Mouse (Mus musculus) hindbrain, embryonic 15.5 days (tissue): ENCODE measurements around the gene Rsph1. TPM values are rescaled to one million over a fixed set of nuclear protein-coding genes. Genes with fewer than 3 reads are reported as not detected.
"Not testable (repeated sequence)": the region's sequence is repeated elsewhere in the genome, so short reads cannot be mapped to it uniquely, and the experiment has no call there.

Experiments used
- ATAC-seq: fragments of 200-750 bp; cut with Nextera tagmentation; 2 replicates; pipeline ENCODE4 v1.8.0; 2017; ENCODE audit warnings: low read depth, moderate number of reproducible peaks, moderate TSS enrichment; ENCODE audit not compliant: low FRiP score
- H3K27ac ChIP-seq: fragments of 300-500 bp; sonication (generic); replicated peaks from 2 replicates; pipeline ENCODE4 v1.5.1; 2015; ENCODE audit warnings: mild to moderate bottlenecking, inconsistent platforms
- H3K27me3 ChIP-seq: fragments of 300-500 bp; sonication (generic); 2 replicates; pipeline ENCODE4 v1.6.1; 2015; ENCODE audit warnings: control low read depth, inconsistent platforms
- H3K36me3 ChIP-seq: fragments of 300-500 bp; sonication (generic); 2 replicates; pipeline ENCODE4 v1.6.1; 2015; ENCODE audit warnings: control low read depth, inconsistent platforms
- H3K4me1 ChIP-seq: fragments of 300-500 bp; sonication (generic); replicated peaks from 2 replicates; pipeline ENCODE4 v1.6.1; 2015; ENCODE audit warnings: control low read depth, inconsistent platforms
- H3K4me2 ChIP-seq: fragments of 300-500 bp; sonication (generic); 2 replicates; pipeline ENCODE4 v1.6.1; 2015; ENCODE audit warnings: moderate library complexity, mild to moderate bottlenecking, inconsistent platforms
- H3K4me3 ChIP-seq: fragments of 300-500 bp; sonication (generic); 2 replicates; pipeline ENCODE4 v1.5.1; 2015; ENCODE audit warnings: mild to moderate bottlenecking, inconsistent platforms
- H3K9ac ChIP-seq: fragments of 300-500 bp; sonication (generic); 2 replicates; pipeline ENCODE4 v1.6.1; 2015; ENCODE audit warnings: inconsistent platforms
- H3K9me3 ChIP-seq: fragments of 300-500 bp; sonication (generic); 2 replicates; pipeline ENCODE4 v1.6.1; 2016; ENCODE audit warnings: control low read depth, inconsistent platforms
- WGBS: fragments of 180-500 bp; shearing (Covaris S2); methylation state at CpG from one replicate; pipeline ENCODE4 v1.1.7; 2015; 5-methylcytosine and 5-hydroxymethylcytosine counted together
- polyA plus RNA-seq: library from polyadenylated mRNA; unstranded; fragments of >200 nt; fragmentation: Nextera tagmentation; extraction: Ambion mirVana; gene quantifications from 2 replicates; pipeline ENCODE4 v1.2.1, GENCODE M21; 2015

Rsph1 gene
- polyA plus RNA-seq, 1 experiment from 2014 or later = 7.5 TPM

DNA sequence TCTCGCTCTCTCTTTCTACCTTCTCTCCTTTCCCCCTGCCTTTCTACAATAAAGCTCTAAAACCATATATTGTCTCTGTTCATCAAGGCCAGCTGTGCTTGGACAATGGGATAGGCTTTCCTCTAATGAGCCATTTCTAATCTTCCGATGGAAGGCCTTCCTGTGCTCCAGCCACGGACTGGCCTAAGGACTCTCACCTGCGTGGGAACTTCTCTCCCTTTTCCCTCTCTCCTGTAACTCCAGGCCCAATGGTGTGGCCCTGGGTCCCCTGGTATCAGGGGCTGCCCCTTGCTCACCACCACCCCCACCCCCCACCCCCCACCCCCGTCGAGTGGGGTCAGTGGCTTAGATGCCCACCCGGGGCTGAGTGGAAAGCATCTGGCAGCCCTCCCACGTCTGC is 6.4 kb downstream of the Rsph1 start:
- H3K9ac ChIP-seq, H3K27ac ChIP-seq, H3K4me1 ChIP-seq, ATAC-seq, H3K9me3 ChIP-seq, H3K4me3 ChIP-seq, H3K4me2 ChIP-seq, H3K36me3 ChIP-seq, H3K27me3 ChIP-seq: not testable (repeated sequence)
- WGBS = 86% methylated on average over 8 of the region's 8 CpGs

DNA sequence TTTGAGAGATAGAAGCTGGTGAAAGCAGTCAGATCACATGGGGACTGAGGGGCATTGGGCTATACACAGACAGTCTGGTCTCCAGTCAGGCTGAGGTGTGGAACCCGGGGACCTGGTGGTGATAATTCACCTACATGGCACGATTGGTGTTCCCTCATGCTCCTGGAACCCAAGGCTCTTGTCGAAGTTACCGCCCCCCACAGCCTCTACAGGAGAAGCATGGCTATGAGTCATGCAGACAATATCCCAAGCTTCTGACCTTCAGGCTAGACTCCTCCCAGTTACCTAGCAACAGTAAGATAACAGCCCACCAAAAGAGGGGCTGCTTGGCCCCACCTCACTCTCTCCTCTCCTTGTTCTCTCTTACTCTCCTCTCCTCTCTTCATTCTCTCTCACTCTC is 6.9 kb downstream of the Rsph1 start:
- Histone ChIP-seq H3K9ac (no peak overlapping the region), H3K27me3 (0 out of 2 replicates have a peak, but pooled peaks cover 2% of the 10 kb centered on the region), H3K4me1 (no peaks in the 10 kb centered on the region), H3K36me3 (no peaks in the 10 kb centered on the region), H3K9me3 (no peaks in the 10 kb centered on the region), H3K4me2 (no peak overlapping the region), H3K27ac (no peak overlapping the region), H3K4me3 (no peak overlapping the region)
- ATAC-seq = no peak
- WGBS = 91% methylated on average over 4 of the region's 4 CpGs

DNA sequence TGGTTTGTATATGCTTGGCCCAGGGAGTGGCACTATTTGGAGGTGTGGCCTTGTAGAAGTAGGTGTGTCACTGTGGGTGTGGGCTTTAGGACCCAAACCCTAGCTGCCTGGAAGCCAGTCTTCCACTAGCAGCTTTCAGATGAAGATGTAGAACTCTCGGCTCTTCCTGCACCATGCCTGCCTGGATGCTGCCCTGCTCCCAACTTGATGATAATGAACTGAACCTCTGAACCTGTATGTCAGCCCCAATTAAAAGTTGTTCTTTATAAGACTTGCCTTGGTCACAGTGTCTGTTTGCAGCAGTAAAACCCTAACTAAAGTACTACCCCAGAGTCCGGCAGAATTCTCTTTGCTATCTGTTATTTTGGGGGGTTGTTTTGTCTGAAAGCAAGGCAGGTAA is 7.4 kb downstream of the Rsph1 start:
- 89% methylated on average over 2 of the region's 2 CpGs for WGBS
- 0 out of 2 replicates have a peak, but pooled peaks cover 2% of the 10 kb centered on the region for H3K27me3 ChIP-seq
- no peaks in the 10 kb centered on the region for H3K36me3 ChIP-seq
- no peak overlapping the region for H3K9ac ChIP-seq
- H3K9me3 ChIP-seq = no peaks in the 10 kb centered on the region
- no peak overlapping the region for H3K27ac ChIP-seq
- H3K4me2 ChIP-seq = no peak overlapping the region
- H3K4me3 ChIP-seq = no peak overlapping the region
- H3K4me1 ChIP-seq = no peaks in the 10 kb centered on the region
- no peak for ATAC-seq

DNA sequence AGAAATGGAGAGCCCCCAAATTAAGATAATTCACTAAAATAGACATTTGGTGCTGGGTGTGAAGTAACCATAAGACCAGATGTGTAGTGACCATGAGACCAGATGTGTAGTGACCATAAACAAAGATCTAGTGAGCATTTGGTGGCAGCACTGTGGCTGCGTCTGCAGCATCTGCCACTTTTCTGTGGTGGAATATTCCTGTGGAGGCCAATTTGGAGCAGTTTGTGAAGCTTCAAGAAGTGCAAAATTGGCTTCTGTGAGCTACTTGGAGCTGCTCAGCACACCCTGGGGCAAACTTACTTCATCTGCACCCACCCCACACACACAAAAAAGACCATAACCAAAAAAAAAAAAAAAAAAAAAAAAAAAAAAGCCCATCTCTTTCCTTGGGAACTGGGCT is 9.2 kb downstream of the Rsph1 start:
- no peak overlapping the region for H3K9ac ChIP-seq
- 80% methylated on average over 1 of the region's 1 CpGs for WGBS
- H3K4me3 ChIP-seq = no peak overlapping the region
- H3K27me3 ChIP-seq = 0 out of 2 replicates have a peak, but pooled peaks cover 2% of the 10 kb centered on the region
- H3K9me3 ChIP-seq = no peaks in the 10 kb centered on the region
- no peaks in the 10 kb centered on the region for H3K4me1 ChIP-seq
- H3K36me3 ChIP-seq = no peaks in the 10 kb centered on the region
- no peak for ATAC-seq
- no peak overlapping the region for H3K27ac ChIP-seq
- no peak overlapping the region for H3K4me2 ChIP-seq

DNA sequence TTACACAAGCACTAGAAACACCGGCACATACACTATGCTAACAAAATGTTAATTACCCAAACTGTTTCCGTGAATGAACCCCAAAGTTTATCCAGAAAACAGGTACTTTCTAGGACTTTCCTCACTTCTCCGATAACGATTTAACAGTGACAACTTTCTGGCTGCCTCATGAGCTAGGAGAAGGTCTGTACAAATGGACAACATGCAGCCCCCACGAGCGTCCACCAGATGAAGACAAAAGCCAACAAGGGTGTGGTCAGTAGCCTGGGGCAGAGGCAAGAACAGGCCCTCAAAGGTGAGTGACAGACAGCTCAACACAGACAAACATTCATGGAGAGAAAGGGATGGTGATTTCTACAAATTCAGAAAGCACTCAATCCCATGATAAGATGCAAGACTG is 9.6 kb downstream of the Rsph1 start:
- no peak overlapping the region for H3K4me2 ChIP-seq
- no peaks in the 10 kb centered on the region for H3K9me3 ChIP-seq
- ATAC-seq = no peak
- 87% methylated on average over 6 of the region's 6 CpGs for WGBS
- H3K9ac ChIP-seq = no peak overlapping the region
- H3K4me3 ChIP-seq = no peak overlapping the region
- H3K27ac ChIP-seq = no peak overlapping the region
- H3K4me1 ChIP-seq = 0 out of 2 replicates have a peak, but pooled peaks cover 3% of the 10 kb centered on the region
- H3K36me3 ChIP-seq = no peaks in the 10 kb centered on the region
- 0 out of 2 replicates have a peak, but pooled peaks cover under 1% of the 10 kb centered on the region for H3K27me3 ChIP-seq

DNA sequence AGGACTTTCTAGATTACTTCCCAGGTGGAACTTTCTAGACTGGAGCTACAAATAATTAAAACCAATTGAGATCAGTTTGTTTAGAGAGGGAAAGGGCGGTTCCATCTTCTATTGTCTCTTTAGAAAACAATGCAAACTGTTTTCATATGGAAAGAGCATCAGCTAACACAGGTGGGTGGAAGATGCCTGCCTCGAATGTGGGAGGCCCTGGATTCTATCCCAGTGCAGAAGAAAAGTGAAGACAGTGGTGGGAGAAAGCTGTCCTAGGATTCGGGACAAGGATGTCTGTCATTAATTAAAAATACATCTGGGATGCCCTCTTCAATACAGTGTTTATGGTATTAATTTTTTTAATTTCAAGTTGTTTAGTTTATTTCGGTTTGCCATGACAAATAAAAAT is 10.0 kb downstream of the Rsph1 start:
- 83% methylated on average over 4 of the region's 4 CpGs for WGBS
- no peak for ATAC-seq
- H3K9ac ChIP-seq = no peak overlapping the region

DNA sequence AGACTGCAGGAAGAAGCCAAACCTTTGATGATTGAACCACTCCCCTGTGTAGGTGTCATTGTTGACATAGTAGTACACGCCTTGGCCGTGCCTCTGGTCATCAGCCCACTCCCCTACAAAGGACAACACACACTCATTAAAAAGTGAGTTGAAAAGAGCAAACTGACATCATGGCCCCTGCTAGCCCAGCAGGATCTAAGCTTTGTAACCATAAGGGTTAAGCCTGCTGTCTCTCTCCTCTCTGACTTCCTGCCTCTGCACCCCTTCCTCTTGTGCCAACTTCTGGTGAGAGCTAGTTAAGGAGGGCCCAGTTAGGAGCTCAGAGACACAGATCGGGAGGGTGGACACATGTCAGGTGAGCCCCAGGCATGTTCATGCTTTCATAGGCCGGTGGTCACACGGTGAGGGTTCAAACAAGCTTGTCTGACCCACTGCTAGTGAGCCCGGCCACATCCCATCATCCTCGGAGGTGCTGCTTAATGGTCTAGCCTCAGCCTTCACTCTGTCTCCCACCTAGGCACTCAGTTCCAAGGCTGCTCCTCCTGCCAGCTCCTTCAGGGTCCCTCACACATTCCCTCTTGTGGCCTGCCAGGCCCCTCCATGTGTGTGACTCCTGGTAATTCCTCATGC is 10.7 kb downstream of the Rsph1 start:
- no peak overlapping the region for H3K27ac ChIP-seq
- H3K4me3 ChIP-seq = no peak overlapping the region
- H3K36me3 ChIP-seq = no peaks in the 10 kb centered on the region
- no peaks in the 10 kb centered on the region for H3K27me3 ChIP-seq
- H3K9me3 ChIP-seq = no peaks in the 10 kb centered on the region
- 87% methylated on average over 7 of the region's 7 CpGs for WGBS
- 0 out of 2 replicates have a peak, but pooled peaks cover 4% of the 10 kb centered on the region for H3K4me1 ChIP-seq
- no peak overlapping the region for H3K4me2 ChIP-seq
- ATAC-seq = no peak
- H3K9ac ChIP-seq = no peak overlapping the region

More for the DNA sequence above, 10.0 kb downstream of the Rsph1 start:
- Histone ChIP-seq H3K27ac (no peak overlapping the region), H3K4me1 (0 out of 2 replicates have a peak, but pooled peaks cover 4% of the 10 kb centered on the region), H3K9me3 (no peaks in the 10 kb centered on the region), H3K27me3 (no peaks in the 10 kb centered on the region), H3K36me3 (no peaks in the 10 kb centered on the region), H3K4me3 (no peak overlapping the region), H3K4me2 (no peak overlapping the region)

DNA sequence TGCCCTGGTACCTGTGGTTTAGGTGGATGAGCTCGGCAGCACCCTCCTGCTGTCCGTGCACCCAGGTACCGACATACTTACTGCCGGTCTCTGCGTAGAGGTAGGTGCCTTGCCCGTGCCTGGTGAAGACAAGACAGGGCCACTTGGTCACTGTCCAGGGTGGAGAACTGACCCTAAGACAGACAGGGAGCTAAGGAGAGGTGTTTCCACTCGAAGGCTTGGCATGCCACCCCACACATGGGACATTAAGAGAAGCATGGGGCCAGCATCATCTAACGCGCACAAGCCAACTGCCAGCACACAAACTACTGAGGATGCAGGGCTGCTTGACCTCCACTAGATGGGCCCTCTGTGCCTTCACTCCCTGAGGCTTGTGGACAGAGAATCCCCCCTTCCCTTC is 11.4 kb downstream of the Rsph1 start:
- Histone ChIP-seq H3K4me3 (no peak overlapping the region), H3K4me1 (0 out of 2 replicates have a peak, but pooled peaks cover 4% of the 10 kb centered on the region), H3K9me3 (no peaks in the 10 kb centered on the region), H3K36me3 (no peaks in the 10 kb centered on the region), H3K9ac (no peak overlapping the region), H3K27me3 (no peaks in the 10 kb centered on the region), H3K27ac (no peak overlapping the region), H3K4me2 (no peak overlapping the region)
- WGBS = 89% methylated on average over 9 of the region's 9 CpGs
- no peak for ATAC-seq

DNA sequence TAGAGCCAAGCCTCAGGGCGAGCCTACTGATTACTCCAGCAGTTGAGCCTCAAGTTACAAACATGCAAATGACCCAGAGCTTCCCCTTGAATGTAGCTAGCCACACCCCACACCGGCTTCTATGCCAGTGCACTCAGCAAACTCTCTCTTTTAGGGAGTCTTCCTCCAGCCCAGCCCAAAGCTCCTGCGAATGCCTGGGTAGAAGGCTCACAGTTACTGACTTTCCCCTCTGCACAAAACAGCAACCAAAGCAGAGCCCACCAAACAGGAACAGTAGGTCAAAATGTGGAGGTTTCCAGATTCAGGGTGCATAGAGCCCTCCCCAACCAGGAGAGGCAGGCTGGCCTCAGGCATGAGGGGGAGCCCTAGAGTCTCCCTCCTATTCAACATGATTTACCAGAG is 12.0 kb downstream of the Rsph1 start:
- Histone ChIP-seq H3K9me3 (no peaks in the 10 kb centered on the region), H3K4me3 (no peak overlapping the region), H3K27me3 (no peaks in the 10 kb centered on the region), H3K36me3 (no peaks in the 10 kb centered on the region), H3K4me2 (no peak overlapping the region), H3K4me1 (0 out of 2 replicates have a peak, but pooled peaks cover 4% of the 10 kb centered on the region), H3K27ac (no peak overlapping the region), H3K9ac (no peak overlapping the region)
- no peak for ATAC-seq
- WGBS = 26% methylated on average over 3 of the region's 3 CpGs

DNA sequence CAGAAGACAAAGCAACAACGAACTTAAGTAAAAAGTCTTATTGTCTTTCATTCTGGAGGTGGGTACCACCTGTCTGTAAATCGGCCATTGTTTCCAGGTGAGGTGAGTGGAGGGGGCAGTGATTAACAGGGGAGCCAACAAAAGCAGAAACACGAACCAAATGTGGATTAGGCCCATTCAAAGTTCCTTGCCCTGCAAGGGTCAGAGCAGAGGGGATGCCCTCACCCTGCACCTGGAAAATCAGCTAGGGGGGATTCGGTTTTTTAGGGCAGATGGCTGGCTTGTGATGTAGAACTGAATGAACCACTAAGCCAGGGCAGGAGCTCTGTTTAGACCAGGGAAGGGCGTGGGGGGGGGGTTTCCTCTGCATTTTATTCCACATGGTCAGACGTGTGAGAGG is 12.8 kb downstream of the Rsph1 start:
- no peak for ATAC-seq
- H3K27me3 ChIP-seq = no peaks in the 10 kb centered on the region
- H3K9ac ChIP-seq = no peak overlapping the region
- H3K9me3 ChIP-seq = no peaks in the 10 kb centered on the region
- H3K4me1 ChIP-seq = 0 out of 2 replicates have a peak, but pooled peaks cover 4% of the 10 kb centered on the region
- no peaks in the 10 kb centered on the region for H3K36me3 ChIP-seq
- H3K27ac ChIP-seq = no peak overlapping the region
- H3K4me3 ChIP-seq = no peak overlapping the region
- 55% methylated on average over 6 of the region's 6 CpGs for WGBS
- no peak overlapping the region for H3K4me2 ChIP-seq

DNA sequence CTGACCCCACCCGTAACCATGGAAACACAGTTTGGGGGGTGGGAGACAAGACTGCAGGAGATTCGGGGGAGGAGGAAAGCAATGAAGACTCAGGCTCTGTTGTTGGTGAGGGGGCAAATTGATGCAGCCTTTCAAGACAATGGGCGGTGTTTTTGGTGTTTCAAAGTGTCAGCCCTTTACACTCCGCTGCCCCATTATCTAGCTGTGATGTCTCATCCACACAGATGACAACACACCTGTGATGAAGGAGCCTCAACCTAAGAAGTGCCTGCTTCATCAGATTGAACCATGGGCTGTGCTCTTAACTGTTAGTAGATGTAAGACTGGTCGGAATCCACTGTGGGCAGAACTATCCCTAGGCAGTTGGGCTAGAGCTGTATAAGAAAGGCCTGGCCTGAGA is 13.4 kb downstream of the Rsph1 start:
- H3K27me3 ChIP-seq = no peaks in the 10 kb centered on the region
- no peak overlapping the region for H3K27ac ChIP-seq
- 0 out of 2 replicates have a peak, but pooled peaks cover 4% of the 10 kb centered on the region for H3K4me1 ChIP-seq
- no peak overlapping the region for H3K4me3 ChIP-seq
- no peaks in the 10 kb centered on the region for H3K9me3 ChIP-seq
- H3K4me2 ChIP-seq = no peak overlapping the region
- H3K9ac ChIP-seq = no peak overlapping the region
- 82% methylated on average over 5 of the region's 5 CpGs for WGBS
- H3K36me3 ChIP-seq = no peaks in the 10 kb centered on the region
- ATAC-seq = no peak

DNA sequence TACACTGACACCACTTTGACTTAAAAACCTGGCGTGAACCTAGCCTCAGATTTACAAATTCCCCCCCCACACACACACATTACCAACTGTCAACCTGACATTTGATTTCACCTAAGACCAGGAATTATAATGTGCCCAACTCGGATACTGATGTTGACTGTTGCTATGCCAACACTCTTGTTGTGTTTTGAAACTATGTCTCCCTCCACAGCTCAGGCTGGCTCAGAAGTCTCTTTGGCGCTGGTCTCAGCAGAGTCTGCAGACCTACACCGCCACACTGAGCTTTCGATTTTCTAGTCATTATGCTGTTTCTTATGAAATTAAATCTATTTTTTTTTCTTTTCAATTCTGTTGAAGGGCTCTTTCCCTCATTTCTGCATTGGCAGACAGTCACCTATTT is 14.5 kb downstream of the Rsph1 start:
- ATAC-seq = no peak
- WGBS = 52% methylated on average over 5 of the region's 5 CpGs
- no peak overlapping the region for H3K9ac ChIP-seq

DNA sequence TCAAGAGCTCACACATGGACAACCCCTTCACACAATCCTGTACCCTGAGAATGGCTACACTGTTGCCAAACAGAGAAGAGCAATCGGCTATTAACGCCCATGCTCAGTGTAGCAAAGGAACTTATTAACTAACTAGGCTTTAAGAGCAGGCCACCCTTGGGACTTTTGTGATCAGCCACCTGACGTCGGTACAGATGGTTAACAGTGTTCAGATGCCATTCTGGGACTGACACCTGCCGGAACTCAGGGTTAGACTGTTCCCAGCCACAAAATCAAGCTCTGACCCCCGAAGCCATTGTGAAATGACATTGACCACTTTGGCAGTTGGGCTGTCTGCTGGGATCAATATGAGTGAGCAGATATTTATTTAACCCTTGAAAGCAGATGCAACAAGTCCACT is 15.8 kb downstream of the Rsph1 start:
- Histone ChIP-seq H3K4me2 (no peak overlapping the region), H3K36me3 (no peaks in the 10 kb centered on the region), H3K9me3 (no peaks in the 10 kb centered on the region), H3K27ac (no peak overlapping the region), H3K9ac (no peak overlapping the region), H3K27me3 (no peaks in the 10 kb centered on the region), H3K4me3 (no peak overlapping the region), H3K4me1 (0 out of 2 replicates have a peak, but pooled peaks cover 4% of the 10 kb centered on the region)
- WGBS = 78% methylated on average over 6 of the region's 6 CpGs
- ATAC-seq = no peak

More for the DNA sequence above, 14.5 kb downstream of the Rsph1 start:
- H3K4me3 ChIP-seq = no peak overlapping the region
- H3K9me3 ChIP-seq = no peaks in the 10 kb centered on the region
- H3K4me1 ChIP-seq = 0 out of 2 replicates have a peak, but pooled peaks cover 4% of the 10 kb centered on the region
- H3K36me3 ChIP-seq = no peaks in the 10 kb centered on the region
- no peaks in the 10 kb centered on the region for H3K27me3 ChIP-seq
- no peak overlapping the region for H3K27ac ChIP-seq
- H3K4me2 ChIP-seq = no peak overlapping the region
